Mouse (Mus musculus) bone marrow, adult 2 months (tissue): ENCODE data around the gene Ube3c.
"Not testable (repeated sequence)": the region's sequence is repeated elsewhere in the genome, so short reads cannot be mapped to it uniquely, and the experiment has no call there.

Experiments used
- CTCF ChIP-seq: fragments of 200-500 bp; IDR thresholded peaks from 2 replicates; pipeline ENCODE4 v1.5.1; 2011; ENCODE audit warnings: low read length, control low read depth; ENCODE audit not compliant: control insufficient read depth, insufficient read depth
- POLR2A ChIP-seq: fragments of 200-500 bp; IDR thresholded peaks from 2 replicates; pipeline ENCODE4 v1.6.1; 2011; ENCODE audit warnings: low read depth, mild to moderate bottlenecking, control low read depth, low read length, borderline replicate concordance; ENCODE audit not compliant: control insufficient read depth

DNA sequence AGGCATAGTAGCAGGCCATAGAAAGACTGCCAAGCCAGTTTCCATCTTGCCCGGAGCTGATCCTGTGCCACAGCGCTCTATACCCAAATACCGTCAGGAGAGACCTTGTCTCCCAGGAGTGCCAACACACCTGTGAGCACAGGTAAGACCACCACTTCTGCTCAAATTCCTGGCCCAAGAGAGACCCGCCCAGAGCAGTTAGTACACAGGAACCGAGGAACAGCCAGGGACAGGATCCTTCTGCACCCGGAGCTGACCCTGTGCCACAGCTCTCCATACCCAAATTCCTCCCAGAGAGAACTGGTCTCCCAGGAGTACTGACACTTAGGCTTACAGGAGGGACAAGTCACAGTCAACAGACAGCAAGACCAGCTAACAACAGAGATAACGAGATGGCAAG, 23.1 kb downstream of the Ube3c start:
- TF ChIP-seq POLR2A, CTCF: not testable (repeated sequence)
